Mouse (Mus musculus) forebrain, embryonic 11.5 days (tissue): Measurements from ENCODE around the gene Gpc5. TPM values are rescaled to one million over a fixed set of nuclear protein-coding genes. Genes with fewer than 3 reads are reported as not detected.

Experiments used
- ATAC-seq: fragments of 200-750 bp; cut with Nextera tagmentation; replicated peaks from 2 replicates; pipeline ENCODE4 v1.8.0; 2017; ENCODE audit warnings: moderate TSS enrichment; ENCODE audit not compliant: low FRiP score
- DNase-seq: peaks from one replicate; pipeline ENCODE4 v3.0.0-alpha.2; 2017; ENCODE audit warnings: low spot score
- H3K27ac ChIP-seq: fragments of 300-500 bp; sonication (generic); 2 replicates; pipeline ENCODE4 v1.5.1; 2014; ENCODE audit warnings: low read depth, low read length
- H3K27me3 ChIP-seq: fragments of 300-500 bp; sonication (generic); 2 replicates; pipeline ENCODE4 v1.6.1; 2014; ENCODE audit warnings: mild to moderate bottlenecking, low read length, mixed read lengths; ENCODE audit not compliant: control insufficient read depth, insufficient read depth
- H3K36me3 ChIP-seq: fragments of 300-500 bp; sonication (generic); 2 replicates; pipeline ENCODE4 v1.6.1; 2014; ENCODE audit warnings: mild to moderate bottlenecking, low read length, moderate library complexity, mixed read lengths; ENCODE audit not compliant: control insufficient read depth, insufficient read depth
- H3K4me1 ChIP-seq: fragments of 300-500 bp; sonication (generic); replicated peaks from 2 replicates; pipeline ENCODE4 v1.6.1; 2014; ENCODE audit warnings: low read length, mixed read lengths; ENCODE audit not compliant: control insufficient read depth, insufficient read depth
- H3K4me2 ChIP-seq: fragments of 300-500 bp; sonication (generic); 2 replicates; pipeline ENCODE4 v1.6.1; 2014; ENCODE audit warnings: low read depth, mild to moderate bottlenecking, low read length, moderate library complexity, mixed read lengths; ENCODE audit not compliant: severe bottlenecking
- H3K4me3 ChIP-seq: fragments of 300-500 bp; sonication (generic); 2 replicates; pipeline ENCODE4 v1.5.1; 2014; ENCODE audit warnings: low read depth, low read length
- H3K9ac ChIP-seq: fragments of 300-500 bp; sonication (generic); 2 replicates; pipeline ENCODE4 v1.6.1; 2014; ENCODE audit warnings: low read length
- H3K9me3 ChIP-seq: fragments of 300-500 bp; sonication (generic); 2 replicates; pipeline ENCODE4 v1.6.1; 2016; ENCODE audit warnings: low read length, mixed read lengths; ENCODE audit not compliant: control insufficient read depth
- WGBS: fragments of 180-500 bp; shearing (Covaris S2); extraction: QIAGEN DNeasy Blood & Tissue Kit; methylation state at CpG from one replicate; pipeline ENCODE4 v1.1.7; 2014; 5-methylcytosine and 5-hydroxymethylcytosine counted together
- polyA plus RNA-seq: library from polyadenylated mRNA; unstranded; fragments of >200 nt; fragmentation: Nextera tagmentation; extraction: Ambion mirVana; gene quantifications from 2 replicates; pipeline ENCODE4 v1.2.1, GENCODE M21; 2014

The Gpc5 gene
- polyA plus RNA-seq, 1 experiment from 2014 or later: 0.48 TPM

- Histone ChIP-seq H3K27ac (no peak overlapping the region), H3K27me3 (no peaks in the 10 kb centered on the region), H3K4me1 (no peaks in the 10 kb centered on the region), H3K4me2 (no peak overlapping the region), H3K36me3 (no peaks in the 10 kb centered on the region), H3K9ac (no peak overlapping the region), H3K9me3 (no peaks in the 10 kb centered on the region), H3K4me3 (no peak overlapping the region)
- ATAC-seq (peak; percentile 49; the same call in 1 of the 2 replicates), DNase-seq (no peak)
These were observed 1075.4 kb downstream of the Gpc5 start for GRCm38 (mm10) chr14:116167401-116167800.

- no peak overlapping the region for H3K9ac ChIP-seq
- DNase-seq (no peak), ATAC-seq (no peak)
- H3K4me2 ChIP-seq: no peak overlapping the region
- no peaks in the 10 kb centered on the region for H3K36me3 ChIP-seq
- H3K4me1 ChIP-seq: no peaks in the 10 kb centered on the region
- H3K4me3 ChIP-seq: no peak overlapping the region
- 80% methylated on average over 5 of the region's 5 CpGs for WGBS
- H3K27me3 ChIP-seq: no peaks in the 10 kb centered on the region
- H3K9me3 ChIP-seq: no peaks in the 10 kb centered on the region
- H3K27ac ChIP-seq: no peak overlapping the region
These were observed 1077.1 kb downstream of the Gpc5 start for GRCm38 (mm10) chr14:116169129-116169528.

DNA sequence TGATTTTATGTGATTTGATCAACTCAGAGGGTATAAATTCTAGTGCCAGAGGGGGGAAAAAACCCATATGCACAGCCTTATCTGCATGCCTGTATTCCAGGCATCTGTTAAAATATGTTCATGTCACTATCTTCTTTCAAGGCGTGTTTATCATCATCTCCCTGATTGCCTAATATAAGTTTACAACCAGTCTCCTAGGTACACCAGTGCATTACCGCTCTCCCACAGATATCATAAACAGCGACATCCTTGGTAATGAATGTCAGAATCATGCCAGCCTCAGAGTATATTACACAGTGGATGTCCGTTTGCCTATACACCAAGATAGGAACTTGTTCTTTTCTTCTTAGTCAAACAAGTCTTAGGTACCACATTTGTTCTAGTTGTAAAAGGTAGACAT lies 1095.0 kb downstream of the Gpc5 start:
- ATAC-seq: no peak
- Histone ChIP-seq H3K27ac (no peak overlapping the region), H3K9ac (no peak overlapping the region), H3K36me3 (no peaks in the 10 kb centered on the region), H3K9me3 (no peaks in the 10 kb centered on the region), H3K4me1 (no peaks in the 10 kb centered on the region), H3K4me2 (no peak overlapping the region), H3K27me3 (no peaks in the 10 kb centered on the region), H3K4me3 (no peak overlapping the region)
- no peak for DNase-seq
- 96% methylated on average over 4 of the region's 4 CpGs for WGBS

DNA sequence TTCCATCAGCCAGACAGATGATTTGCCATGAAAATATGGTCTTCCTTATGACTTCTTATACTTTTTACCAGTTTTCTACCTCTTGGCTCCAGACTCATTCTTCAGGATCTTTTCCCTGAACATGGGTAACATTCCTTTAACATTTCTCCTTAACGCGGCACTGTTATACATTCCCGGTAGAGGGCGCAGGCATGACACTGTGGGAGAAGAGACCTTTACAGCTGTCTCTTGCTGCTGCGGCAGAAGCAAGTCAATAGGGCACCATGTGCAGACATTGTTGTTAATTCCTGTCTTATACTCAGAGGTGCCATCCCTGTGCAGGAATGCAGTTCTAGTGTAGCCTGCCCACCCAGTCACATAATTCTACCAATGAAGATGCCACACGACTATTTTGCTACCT lies 1115.0 kb downstream of the Gpc5 start:
- H3K9me3 ChIP-seq: no peaks in the 10 kb centered on the region
- H3K4me2 ChIP-seq: no peak overlapping the region
- H3K4me3 ChIP-seq: no peak overlapping the region
- no peaks in the 10 kb centered on the region for H3K27me3 ChIP-seq
- H3K27ac ChIP-seq: no peak overlapping the region
- no peaks in the 10 kb centered on the region for H3K4me1 ChIP-seq
- WGBS: 25% methylated on average over 6 of the region's 6 CpGs
- ATAC-seq (peak; percentile 74), DNase-seq (peak; percentile 69)
- no peaks in the 10 kb centered on the region for H3K36me3 ChIP-seq
- H3K9ac ChIP-seq: no peak overlapping the region

GRCm38 (mm10) chr14:116208581-116208980 lies 1116.6 kb downstream of the Gpc5 start:
- Histone ChIP-seq H3K4me1 (no peaks in the 10 kb centered on the region), H3K36me3 (no peaks in the 10 kb centered on the region), H3K27me3 (no peaks in the 10 kb centered on the region), H3K9ac (no peak overlapping the region), H3K9me3 (no peaks in the 10 kb centered on the region), H3K4me2 (no peak overlapping the region), H3K4me3 (no peak overlapping the region), H3K27ac (no peak overlapping the region)
- 93% methylated on average over 3 of the region's 3 CpGs for WGBS
- ATAC-seq (no peak), DNase-seq (no peak)

- DNase-seq: no peak
These were observed 1117.0 kb downstream of the Gpc5 start for GRCm38 (mm10) chr14:116209045-116209444.

DNA sequence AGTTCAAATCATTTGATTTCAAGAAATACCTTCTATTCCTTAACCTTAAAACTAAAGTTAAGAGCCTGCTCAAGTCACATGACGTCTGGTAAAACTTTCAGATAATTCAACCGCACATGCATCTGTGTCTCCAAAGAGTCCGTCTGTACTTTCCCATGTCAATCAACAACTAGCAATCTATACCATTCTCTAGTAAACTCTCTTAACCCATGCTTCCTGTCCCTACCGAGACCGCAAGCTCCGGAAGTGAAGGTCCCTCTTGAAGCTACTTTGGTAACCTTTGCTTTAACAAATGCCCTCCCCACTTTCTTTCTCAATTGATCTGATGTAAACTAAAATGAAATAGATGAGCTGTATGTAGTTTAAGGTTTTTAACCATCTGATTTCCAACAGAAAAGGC lies 1118.3 kb downstream of the Gpc5 start:
- WGBS: 93% methylated on average over 6 of the region's 6 CpGs
- DNase-seq (no peak), ATAC-seq (no peak)
- Histone ChIP-seq H3K9ac (no peak overlapping the region), H3K4me1 (no peaks in the 10 kb centered on the region), H3K4me3 (no peak overlapping the region), H3K9me3 (no peaks in the 10 kb centered on the region), H3K27ac (no peak overlapping the region), H3K4me2 (no peak overlapping the region), H3K27me3 (no peaks in the 10 kb centered on the region), H3K36me3 (no peaks in the 10 kb centered on the region)

More at GRCm38 (mm10) chr14:116209045-116209444, 1117.0 kb downstream of the Gpc5 start:
- Histone ChIP-seq H3K27ac (no peak overlapping the region), H3K36me3 (no peaks in the 10 kb centered on the region), H3K9ac (no peak overlapping the region), H3K9me3 (no peaks in the 10 kb centered on the region), H3K4me1 (no peaks in the 10 kb centered on the region), H3K4me2 (no peak overlapping the region), H3K27me3 (no peaks in the 10 kb centered on the region), H3K4me3 (no peak overlapping the region)
- no peak for ATAC-seq
- WGBS: 71% methylated on average over 5 of the region's 5 CpGs

GRCm38 (mm10) chr14:116212029-116212428 lies 1120.0 kb downstream of the Gpc5 start:
- ATAC-seq: no peak
- H3K9me3 ChIP-seq: no peaks in the 10 kb centered on the region
- no peak overlapping the region for H3K4me3 ChIP-seq
- DNase-seq: no peak
- H3K4me1 ChIP-seq: no peaks in the 10 kb centered on the region
- no peaks in the 10 kb centered on the region for H3K27me3 ChIP-seq
- no peak overlapping the region for H3K4me2 ChIP-seq
- H3K27ac ChIP-seq: no peak overlapping the region
- no peaks in the 10 kb centered on the region for H3K36me3 ChIP-seq
- H3K9ac ChIP-seq: no peak overlapping the region

DNA sequence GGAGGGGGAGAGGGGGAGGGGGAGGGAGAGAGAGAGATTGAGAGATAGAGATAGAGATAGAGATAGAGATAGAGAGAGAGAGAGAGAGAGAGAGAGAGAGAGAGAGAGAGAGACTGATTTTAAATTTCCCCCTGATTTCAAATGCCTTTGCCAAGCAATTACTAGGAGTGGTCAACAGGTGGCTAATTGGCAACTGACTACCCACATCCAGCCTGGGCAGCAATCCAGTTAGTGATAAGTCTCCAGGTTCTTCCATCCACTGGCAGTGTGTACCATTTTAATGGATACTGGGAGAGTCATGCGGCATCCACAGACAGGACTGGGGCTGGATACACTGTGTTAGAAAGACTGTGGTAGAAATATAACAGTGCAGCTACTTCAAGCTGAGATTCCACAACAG lies 1166.1 kb downstream of the Gpc5 start:
- Histone ChIP-seq H3K27ac (no peak overlapping the region), H3K4me2 (no peak overlapping the region), H3K4me3 (no peak overlapping the region), H3K4me1 (no peaks in the 10 kb centered on the region), H3K27me3 (no peaks in the 10 kb centered on the region), H3K9ac (no peak overlapping the region), H3K36me3 (no peaks in the 10 kb centered on the region), H3K9me3 (no peaks in the 10 kb centered on the region)
- ATAC-seq: no peak
- WGBS: 96% methylated on average over 1 of the region's 1 CpGs
- no peak for DNase-seq
